Mouse (Mus musculus) CH12.LX (cell line): ENCODE results near the gene Phldb1. TPM values are rescaled to one million over a fixed set of nuclear protein-coding genes. Genes with fewer than 3 reads are reported as not detected.

ENCODE experiments used
- DNase-seq: peaks from one replicate; pipeline ENCODE4 v3.0.0-alpha.2; 2013; ENCODE audit errors: extremely low read depth
- H3K27ac ChIP-seq: 2 replicates; pipeline ENCODE4 v1.5.1; 2012; ENCODE audit warnings: low read depth, mild to moderate bottlenecking, control low read depth, moderate library complexity; ENCODE audit not compliant: insufficient read depth
- H3K27me3 ChIP-seq: replicated peaks from 2 replicates; pipeline ENCODE3; 2012; ENCODE audit warnings: inconsistent platforms
- H3K36me3 ChIP-seq, 2 experiments: replicated peaks in 1 of 2; 2 replicates each; pipeline versions ENCODE3 to v1.6.1; 2012; ENCODE audit warnings: inconsistent platforms in 1 of 2, low read length in 1 of 2, mild to moderate bottlenecking in 1 of 2, mixed read lengths in 1 of 2, moderate library complexity in 1 of 2; ENCODE audit not compliant: control insufficient read depth in 1 of 2, insufficient read depth in 1 of 2
- H3K4me1 ChIP-seq, 2 experiments: 2 replicates each; pipeline ENCODE4 v1.6.1; 2012; ENCODE audit warnings: inconsistent platforms in 1 of 2, moderate library complexity in 1 of 2; ENCODE audit not compliant: insufficient read depth in 2 of 2, control insufficient read depth in 1 of 2
- H3K4me2 ChIP-seq: 2 replicates; pipeline ENCODE4 v1.6.1; 2012; ENCODE audit warnings: low read depth, mild to moderate bottlenecking, control low read depth; ENCODE audit not compliant: poor library complexity, insufficient read depth, severe bottlenecking
- H3K4me3 ChIP-seq, 3 experiments: fragments of 150-350 bp in 1 of 3; sonication (generic) in 1 of 3; replicated peaks in 1 of 3; 2 replicates each; pipeline versions ENCODE3 to v1.5.1; 2011 to 2012; ENCODE audit warnings: low read depth in 2 of 3, low read length in 2 of 3, mild to moderate bottlenecking in 2 of 3, moderate library complexity in 2 of 3, control low read depth in 1 of 3, improper control_type of control experiment in 1 of 3, inconsistent platforms in 1 of 3, mixed read lengths in 1 of 3; ENCODE audit not compliant: poor library complexity in 1 of 3
- H3K79me2 ChIP-seq: replicated peaks from 2 replicates; pipeline ENCODE4 v1.6.1; 2012; ENCODE audit warnings: mild to moderate bottlenecking, moderate library complexity; ENCODE audit not compliant: control insufficient read depth, poor library complexity, insufficient read depth, severe bottlenecking; ENCODE audit errors: extremely low read depth
- H3K9ac ChIP-seq: 2 replicates; pipeline ENCODE4 v1.6.1; 2012; ENCODE audit warnings: low read depth, mild to moderate bottlenecking, control low read depth, moderate library complexity; ENCODE audit not compliant: insufficient read depth
- H3K9me3 ChIP-seq: replicated peaks from 2 replicates; pipeline ENCODE3; 2012; ENCODE audit warnings: low read length, inconsistent platforms, mixed read lengths
- BHLHE40 ChIP-seq: IDR thresholded peaks from 2 replicates; pipeline ENCODE4 v1.6.1; 2011; ENCODE audit warnings: mild to moderate bottlenecking, low read depth, low read length, improper control_type of control experiment
- CTCF ChIP-seq, 2 experiments: IDR thresholded peaks in 1 of 2; conservative IDR thresholded peaks in 1 of 2; 2 replicates each; pipeline ENCODE4 v1.5.1; 2011 to 2012; ENCODE audit warnings: low read depth in 2 of 2, low read length in 2 of 2, improper control_type of control experiment in 1 of 2, inconsistent platforms in 1 of 2, mild to moderate bottlenecking in 1 of 2, moderate library complexity in 1 of 2
- GABPA ChIP-seq: IDR thresholded peaks from 2 replicates; pipeline ENCODE4 v1.6.1; 2012; ENCODE audit warnings: low read depth, low read length, improper control_type of control experiment, inconsistent platforms; ENCODE audit not compliant: insufficient replicate concordance
- HCFC1 ChIP-seq: IDR thresholded peaks from 2 replicates; pipeline ENCODE4 v1.6.1; 2012; ENCODE audit warnings: low read depth, mild to moderate bottlenecking, inconsistent platforms, low read length, improper control_type of control experiment
- IRF4 ChIP-seq: IDR thresholded peaks from 2 replicates; pipeline ENCODE4 v1.6.1; 2014; ENCODE audit warnings: low read depth, mild to moderate bottlenecking, inconsistent platforms, low read length, improper control_type of control experiment
- KAT2A ChIP-seq: IDR thresholded peaks from 2 replicates; pipeline ENCODE4 v1.6.1; 2012; ENCODE audit warnings: low read length, improper control_type of control experiment, inconsistent platforms; ENCODE audit not compliant: insufficient replicate concordance
- MAX ChIP-seq: IDR thresholded peaks from 2 replicates; pipeline ENCODE4 v1.6.1; 2011; ENCODE audit warnings: low read length, improper control_type of control experiment
- MAZ ChIP-seq: IDR thresholded peaks from 2 replicates; pipeline ENCODE4 v1.6.1; 2012; ENCODE audit warnings: low read depth, mild to moderate bottlenecking, inconsistent platforms, low read length, improper control_type of control experiment, moderate library complexity
- MYC ChIP-seq: IDR thresholded peaks from 2 replicates; pipeline ENCODE4 v1.6.1; 2011; ENCODE audit warnings: low read depth, mild to moderate bottlenecking, improper control_type of control experiment, low read length
- NELFE ChIP-seq: IDR thresholded peaks from 2 replicates; pipeline ENCODE4 v1.6.1; 2011; ENCODE audit warnings: low read depth, low read length, improper control_type of control experiment
- NRF1 ChIP-seq: IDR thresholded peaks from 2 replicates; pipeline ENCODE4 v1.6.1; 2014; ENCODE audit warnings: low read depth, mild to moderate bottlenecking, inconsistent platforms, low read length, improper control_type of control experiment, moderate library complexity
- PAX5 ChIP-seq: IDR thresholded peaks from 2 replicates; pipeline ENCODE4 v1.6.1; 2012; ENCODE audit warnings: low read length, inconsistent platforms, mixed read lengths
- POLR2AphosphoS2 ChIP-seq: IDR thresholded peaks from 2 replicates; pipeline ENCODE4 v1.6.1; 2011; ENCODE audit warnings: low read depth, low read length, improper control_type of control experiment
- RAD21 ChIP-seq: IDR thresholded peaks from 2 replicates; pipeline ENCODE4 v1.6.1; 2011; ENCODE audit warnings: low read depth, mild to moderate bottlenecking, low read length, improper control_type of control experiment, moderate library complexity
- USF1 ChIP-seq: IDR thresholded peaks from 2 replicates; pipeline ENCODE4 v1.6.1; 2014; ENCODE audit warnings: low read depth, mild to moderate bottlenecking, inconsistent platforms, low read length, improper control_type of control experiment
- USF2 ChIP-seq: conservative IDR thresholded peaks from 2 replicates; pipeline ENCODE4 v1.6.1; 2011; ENCODE audit warnings: low read depth, low read length, improper control_type of control experiment
- ZMIZ1 ChIP-seq: IDR thresholded peaks from 2 replicates; pipeline ENCODE4 v1.6.1; 2012; ENCODE audit warnings: low read depth, mild to moderate bottlenecking, inconsistent platforms, low read length, improper control_type of control experiment
- ZNF384 ChIP-seq: IDR thresholded peaks from 2 replicates; pipeline ENCODE4 v1.6.1; 2012; ENCODE audit warnings: low read depth, low read length, improper control_type of control experiment, inconsistent platforms
- dilution Hi-C: fragments of 300-500 bp; cut with MboI; formaldehyde crosslinking; loops from 2 replicates; pipeline ENCODE4 v1.14.3; 2020; ENCODE audit warnings: low sequenced_read_pairs; ENCODE audit not compliant: extremely low pct_unique_long_range_greater_than_20kb, extremely low pct_ligation_motif_present
- in situ Hi-C: fragments of 300-500 bp; cut with MboI; formaldehyde crosslinking; loops from 3 replicates; pipeline ENCODE4 v1.14.3; 2019; ENCODE audit warnings: low sequenced_read_pairs, low pct_ligation_motif_present, low pct_unique_long_range_greater_than_20kb, mixed read lengths
- polyA plus RNA-seq: library from polyadenylated mRNA; unstranded; fragments of >175 nt; gene quantifications from 2 replicates; pipeline ENCODE4 v1.2.1, GENCODE M21; 2012; ENCODE audit warnings: low read depth; ENCODE audit not compliant: insufficient read length
- total RNA-seq, 2 experiments: library from RNA; depleted of rRNA; stranded (reverse); fragments of 300-350 nt in 1 of 2; fragments of >200 nt in 1 of 2; gene quantifications; 2 replicates each; pipeline ENCODE4 v1.2.3; 2012 to 2014

Gene Phldb1
- total and polyA plus RNA-seq, 3 experiments, result 7.9 to 15.1 (median 14.6) TPM

GRCm38 (mm10) chr9:44690641-44691040 is 44.4 kb downstream of the Phldb1 start:
- no peaks in the 10 kb centered on the region for H3K9me3 ChIP-seq
- H3K79me2 ChIP-seq, result no peaks in the 10 kb centered on the region
- no peak overlapping the region for H3K9ac ChIP-seq
- H3K4me3 ChIP-seq, result peak overlapping the region in 1 of 3 experiments; percentile 33
- no peaks in the 10 kb centered on the region for H3K27me3 ChIP-seq
- no peak overlapping the region for H3K27ac ChIP-seq
- peaks cover 9 to 67% of the 10 kb centered on the region in 2 experiments for H3K36me3 ChIP-seq
- no peak overlapping the region for H3K4me2 ChIP-seq
- peaks cover 19 to 50% of the 10 kb centered on the region in 2 experiments; a peak in 3 of 4 replicates for H3K4me1 ChIP-seq
- DNase-seq, result peak; percentile 61
- TF ChIP-seq PAX5 (no peak), HCFC1 (no peak), NRF1 (no peak), ZNF384 (no peak), USF1 (no peak), MYC (no peak), GABPA (no peak), POLR2AphosphoS2 (no peak), USF2 (no peak), MAX (no peak), MAZ (no peak)
- dilution Hi-C loops (no loop called here), in situ Hi-C loops (no loop called here)

- H3K27me3 ChIP-seq, result peaks cover 1% of the 10 kb centered on the region
- no peak overlapping the region for H3K9ac ChIP-seq
- DNase-seq, result no peak
- dilution Hi-C loops, result no loop called here
- H3K4me2 ChIP-seq, result no peak overlapping the region
- peaks cover 9 to 47% of the 10 kb centered on the region in 2 experiments for H3K36me3 ChIP-seq
- in situ Hi-C loops, result no loop called here
- H3K79me2 ChIP-seq, result no peaks in the 10 kb centered on the region
- no peak overlapping the region for H3K4me3 ChIP-seq
- no peaks in the 10 kb centered on the region for H3K9me3 ChIP-seq
- peaks cover 16 to 39% of the 10 kb centered on the region in 2 experiments; a peak in 3 of 4 replicates for H3K4me1 ChIP-seq
- no peak overlapping the region for H3K27ac ChIP-seq
- TF ChIP-seq KAT2A (no peak), MAZ (no peak), NELFE (no peak), IRF4 (no peak), ZNF384 (no peak), CTCF (conservative IDR thresholded peaks at IDR 0.05 in 1 of 2, IDR thresholded peaks at IDR 0.05 in 1 of 2; ENCODE audit: low read depth in 2 of 2, low read length in 2 of 2) (no peak), RAD21 (no peak), BHLHE40 (no peak), USF1 (no peak), POLR2AphosphoS2 (no peak), ZMIZ1 (no peak)
Measured at GRCm38 (mm10) chr9:44688013-44688412, 47.0 kb downstream of the Phldb1 start.
